Mouse (Mus musculus) megakaryocyte, embryonic 14.5 days (primary cell): Measurements from ENCODE around the gene Tmem211. TPM values are rescaled to one million over a fixed set of nuclear protein-coding genes. Genes with fewer than 3 reads are reported as not detected.

ENCODE experiments used
- H3K27me3 ChIP-seq: replicated peaks from 2 replicates; pipeline ENCODE3; 2012; ENCODE audit warnings: inconsistent platforms
- H3K36me3 ChIP-seq: replicated peaks from 2 replicates; pipeline ENCODE3; 2012; ENCODE audit warnings: low read length, inconsistent platforms, mixed read lengths
- H3K4me1 ChIP-seq: 2 replicates; pipeline ENCODE4 v1.6.1; 2012; ENCODE audit warnings: inconsistent platforms
- H3K4me3 ChIP-seq: replicated peaks from 2 replicates; pipeline ENCODE3; 2012; ENCODE audit warnings: moderate library complexity, mild to moderate bottlenecking, inconsistent platforms
- H3K9me3 ChIP-seq: 2 replicates; pipeline ENCODE4 v1.6.1; 2012; ENCODE audit warnings: inconsistent platforms
- FLI1 ChIP-seq: IDR thresholded peaks from 2 replicates; pipeline ENCODE4 v1.6.1; 2012; ENCODE audit warnings: low read length, inconsistent platforms, mixed read lengths
- GATA1 ChIP-seq: IDR thresholded peaks from 3 replicates; pipeline ENCODE4 v1.6.1; 2012; ENCODE audit warnings: mixed read lengths, low read length, inconsistent platforms, borderline replicate concordance
- polyA plus RNA-seq: library from polyadenylated mRNA; stranded (reverse); fragments of >175 nt; gene quantifications from 2 replicates; pipeline ENCODE4 v1.2.3, GENCODE M21; 2012; ENCODE audit warnings: low replicate concordance; ENCODE audit not compliant: insufficient read depth

The Tmem211 gene
- polyA plus RNA-seq, result not detected in 2 replicates

DNA sequence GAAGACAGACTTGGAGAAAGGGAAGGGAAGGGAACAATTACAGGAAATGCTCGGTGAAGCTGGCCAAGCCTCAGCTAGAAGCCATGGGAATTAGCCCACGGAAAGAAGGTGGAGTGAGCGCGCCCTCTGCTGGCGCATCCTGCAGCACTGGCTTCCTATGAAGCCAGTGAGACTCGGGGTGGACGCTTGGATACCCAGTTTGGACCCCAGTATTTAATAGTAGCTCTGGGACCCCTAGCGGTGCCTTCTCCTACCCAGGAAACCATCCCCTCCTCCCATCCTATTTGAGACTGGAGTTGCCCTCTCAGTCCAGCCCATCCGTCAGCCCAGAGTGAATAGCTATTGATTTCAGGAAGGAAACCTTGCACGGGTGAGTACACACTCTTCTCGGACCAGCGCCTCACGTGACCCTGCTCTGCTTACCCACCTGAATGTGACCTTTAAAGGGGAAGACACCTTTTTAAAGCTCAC is at the start of gene Tmem211:
Gene Tmem211, plus strand, starts transcription at position 278 of the 471 bp plus-strand sequence.
- Histone ChIP-seq H3K4me3 (peak within 1 kb of the TSS; percentile 56), H3K4me1 (peaks cover 17% of the 10 kb centered on the region), H3K27me3 (peaks cover 72% of the 10 kb centered on the region), H3K9me3 (peaks cover under 1% of the 10 kb centered on the region; the same call in 1 of the 2 replicates), H3K36me3 (no peaks in the 10 kb centered on the region)
- TF ChIP-seq GATA1 (no peak), FLI1 (no peak)

GRCm38 (mm10) chr5:113179451-113179842 is 47.3 kb upstream of the Tmem211 start:
- Histone ChIP-seq H3K4me3 (no peak overlapping the region), H3K4me1 (peaks cover 21% of the 10 kb centered on the region), H3K36me3 (no peaks in the 10 kb centered on the region), H3K27me3 (peaks cover 77% of the 10 kb centered on the region), H3K9me3 (no peaks in the 10 kb centered on the region)
- TF ChIP-seq GATA1 (no peak), FLI1 (no peak)

- Histone ChIP-seq H3K27me3 (peaks cover 74% of the 10 kb centered on the region), H3K4me1 (peaks cover 19% of the 10 kb centered on the region), H3K4me3 (peak overlapping the region; percentile 85), H3K9me3 (no peaks in the 10 kb centered on the region), H3K36me3 (no peaks in the 10 kb centered on the region)
- TF ChIP-seq FLI1 (no peak), GATA1 (no peak)
These were observed 46.6 kb upstream of the Tmem211 start for GRCm38 (mm10) chr5:113179843-113180682.

- Histone ChIP-seq H3K27me3 (peaks cover 72% of the 10 kb centered on the region), H3K4me3 (no peak overlapping the region), H3K4me1 (peaks cover 17% of the 10 kb centered on the region), H3K36me3 (no peaks in the 10 kb centered on the region), H3K9me3 (no peaks in the 10 kb centered on the region)
- TF ChIP-seq FLI1, result no peak
- TF ChIP-seq GATA1, result no peak
These were observed 46.0 kb upstream of the Tmem211 start for GRCm38 (mm10) chr5:113180755-113181154.

GRCm38 (mm10) chr5:113181441-113181840 is 45.3 kb upstream of the Tmem211 start:
- no peak for TF ChIP-seq FLI1
- TF ChIP-seq GATA1, result no peak
- H3K4me3 ChIP-seq, result no peak overlapping the region
- H3K27me3 ChIP-seq, result peaks cover 70% of the 10 kb centered on the region
- H3K9me3 ChIP-seq, result no peaks in the 10 kb centered on the region
- no peaks in the 10 kb centered on the region for H3K36me3 ChIP-seq
- peaks cover 17% of the 10 kb centered on the region for H3K4me1 ChIP-seq

GRCm38 (mm10) chr5:113190558-113190957 is 36.2 kb upstream of the Tmem211 start:
- peaks cover 89% of the 10 kb centered on the region for H3K27me3 ChIP-seq
- H3K4me1 ChIP-seq, result peaks cover 5% of the 10 kb centered on the region; the same call in 1 of the 2 replicates
- no peaks in the 10 kb centered on the region for H3K36me3 ChIP-seq
- TF ChIP-seq FLI1 (no peak), GATA1 (no peak)
- no peaks in the 10 kb centered on the region for H3K9me3 ChIP-seq
- no peak overlapping the region for H3K4me3 ChIP-seq

GRCm38 (mm10) chr5:113191901-113192300 is 34.8 kb upstream of the Tmem211 start:
- Histone ChIP-seq H3K9me3 (no peaks in the 10 kb centered on the region), H3K27me3 (peaks cover 92% of the 10 kb centered on the region), H3K36me3 (no peaks in the 10 kb centered on the region), H3K4me3 (no peak overlapping the region), H3K4me1 (peaks cover 5% of the 10 kb centered on the region; the same call in 1 of the 2 replicates)
- TF ChIP-seq GATA1, result no peak
- no peak for TF ChIP-seq FLI1

DNA sequence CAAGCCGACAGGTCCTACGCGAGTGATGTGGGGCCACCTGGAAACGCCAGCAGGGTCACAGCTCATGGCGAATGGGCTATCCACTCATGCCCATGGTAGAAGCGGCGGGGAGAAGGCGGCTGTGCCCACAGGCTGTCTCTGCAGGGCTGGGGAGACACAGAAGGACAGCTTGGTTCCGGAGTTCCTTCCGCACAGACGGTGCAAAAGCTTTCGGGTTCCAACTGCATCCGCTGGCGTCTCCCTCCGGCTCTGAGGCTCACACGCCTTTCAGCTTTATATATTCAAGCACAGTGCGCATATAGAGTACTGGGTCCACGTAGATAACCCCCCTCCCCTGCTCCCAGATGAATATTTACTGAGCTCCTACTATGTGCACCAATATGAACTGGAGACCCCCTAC is 32.9 kb upstream of the Tmem211 start:
- Histone ChIP-seq H3K36me3 (no peaks in the 10 kb centered on the region), H3K27me3 (peaks cover 93% of the 10 kb centered on the region)

DNA sequence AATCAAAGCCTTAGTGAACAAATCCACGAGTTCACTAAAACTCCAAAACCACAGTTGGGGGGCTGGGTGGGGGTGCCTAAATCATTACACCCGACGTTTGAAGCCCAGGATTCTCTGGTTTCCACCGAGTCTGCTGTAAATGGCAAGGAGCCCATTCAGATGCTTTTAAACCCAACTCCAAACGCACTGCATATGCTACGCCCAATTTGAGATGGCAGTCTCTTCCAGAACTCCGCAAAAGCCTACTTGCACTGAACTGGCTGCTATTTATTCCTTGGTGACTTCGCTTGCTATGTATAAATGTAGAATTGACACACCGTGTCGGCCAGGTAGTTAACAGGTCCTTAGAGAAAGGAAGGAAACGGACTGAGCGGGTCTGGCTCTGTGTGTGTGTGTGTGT is 31.3 kb upstream of the Tmem211 start:
- Histone ChIP-seq H3K27me3 (peaks cover 91% of the 10 kb centered on the region), H3K4me3 (no peak overlapping the region), H3K4me1 (peaks cover 3% of the 10 kb centered on the region; the same call in 1 of the 2 replicates), H3K36me3 (no peaks in the 10 kb centered on the region), H3K9me3 (no peaks in the 10 kb centered on the region)
- no peak for TF ChIP-seq FLI1
- TF ChIP-seq GATA1, result no peak

More for the DNA sequence above, 32.9 kb upstream of the Tmem211 start:
- H3K9me3 ChIP-seq, result no peaks in the 10 kb centered on the region
- peaks cover 5% of the 10 kb centered on the region; the same call in 1 of the 2 replicates for H3K4me1 ChIP-seq
- TF ChIP-seq GATA1, result no peak
- TF ChIP-seq FLI1, result no peak
- no peak overlapping the region for H3K4me3 ChIP-seq

- TF ChIP-seq FLI1, result no peak
- TF ChIP-seq GATA1, result no peak
- no peaks in the 10 kb centered on the region for H3K36me3 ChIP-seq
- H3K9me3 ChIP-seq, result no peaks in the 10 kb centered on the region
- no peak overlapping the region for H3K4me3 ChIP-seq
- H3K4me1 ChIP-seq, result no peaks in the 10 kb centered on the region; the same call in 1 of the 2 replicates
- H3K27me3 ChIP-seq, result peaks cover 89% of the 10 kb centered on the region
These were observed 30.8 kb upstream of the Tmem211 start for GRCm38 (mm10) chr5:113195907-113196306.
